Mouse (Mus musculus): ENCODE measurements around the gene Sptbn2. TPM values are rescaled to one million over a fixed set of nuclear protein-coding genes. Genes with fewer than 3 reads are reported as not detected.
A peak's percentile ranks its signal among the peaks of the same experiment; 100 is the strongest.

The Sptbn2 gene
- total RNA-seq (2021): under 1 TPM; 0.22 to 0.98 TPM
- long read RNA-seq, experiment 1, partial matches to known transcripts: 1 of 1 reads
- long read RNA-seq, experiment 1, other reads (novel, unspliced or antisense): 0 of 1 reads
- long read RNA-seq, experiment 2: 0 reads

GRCm38 (mm10) chr19:4711098-4711600, at the start of gene Sptbn2:
Gene Sptbn2, plus strand, starts transcription at chr19:4711167.
- no peak for DNase-seq

- DNase-seq: no peak
Measured at GRCm38 (mm10) chr19:4666815-4667214, 44.2 kb upstream of the Sptbn2 start.

GRCm38 (mm10) chr19:4670776-4671175, 40.2 kb upstream of the Sptbn2 start:
- no peak for DNase-seq

GRCm38 (mm10) chr19:4672401-4672800, 38.6 kb upstream of the Sptbn2 start:
- DNase-seq: no peak

- no peak for DNase-seq
Measured at GRCm38 (mm10) chr19:4694346-4694745, 16.6 kb upstream of the Sptbn2 start.

GRCm38 (mm10) chr19:4697121-4697520, 13.8 kb upstream of the Sptbn2 start:
- no peak for DNase-seq

- no peak for DNase-seq
Measured at GRCm38 (mm10) chr19:4697721-4698120, 13.2 kb upstream of the Sptbn2 start.

- DNase-seq: peak; percentile 57 to 72
Measured at GRCm38 (mm10) chr19:4698205-4698677, 12.7 kb upstream of the Sptbn2 start, which contains the start of gene Gm960. Gene Gm960, minus strand, starts transcription at chr19:4698668.

GRCm38 (mm10) chr19:4698856-4699255, 12.1 kb upstream of the Sptbn2 start:
- no peak for DNase-seq

- DNase-seq: no peak
Measured at GRCm38 (mm10) chr19:4699821-4700220, 11.1 kb upstream of the Sptbn2 start.

GRCm38 (mm10) chr19:4700656-4701055, 10.3 kb upstream of the Sptbn2 start:
- no peak for DNase-seq

GRCm38 (mm10) chr19:4701221-4701620, 9.7 kb upstream of the Sptbn2 start:
- DNase-seq: no peak

- DNase-seq: no peak
Measured at GRCm38 (mm10) chr19:4708765-4709164, 2.2 kb upstream of the Sptbn2 start.

- DNase-seq: no peak
Measured at GRCm38 (mm10) chr19:4711601-4712155, 711 bp downstream of the Sptbn2 start.

- no peak for DNase-seq
Measured at GRCm38 (mm10) chr19:4712156-4712780, 1.3 kb downstream of the Sptbn2 start.

GRCm38 (mm10) chr19:4712781-4713526, 2.0 kb downstream of the Sptbn2 start:
- no peak for DNase-seq

- no peak for DNase-seq
Measured at GRCm38 (mm10) chr19:4713886-4714285, 2.9 kb downstream of the Sptbn2 start.

GRCm38 (mm10) chr19:4716756-4717155, 5.8 kb downstream of the Sptbn2 start:
- no peak for DNase-seq

GRCm38 (mm10) chr19:4717281-4717680, 6.3 kb downstream of the Sptbn2 start:
- DNase-seq: no peak

GRCm38 (mm10) chr19:4718716-4719115, 7.7 kb downstream of the Sptbn2 start:
- no peak for DNase-seq

- no peak for DNase-seq
Measured at GRCm38 (mm10) chr19:4719351-4719764, 8.4 kb downstream of the Sptbn2 start.

GRCm38 (mm10) chr19:4720112-4720511, 9.1 kb downstream of the Sptbn2 start:
- no peak for DNase-seq

Measured in heart, adult 18-20 months (tissue).